Mouse (Mus musculus) intestine, embryonic 15.5 days (tissue): Measurements from ENCODE around the gene Mplkip. TPM values are rescaled to one million over a fixed set of nuclear protein-coding genes. Genes with fewer than 3 reads are reported as not detected.

ENCODE experiments used
- ATAC-seq: fragments of 200-750 bp; cut with Nextera tagmentation; 2 replicates; pipeline ENCODE4 v1.8.0; 2017; ENCODE audit warnings: moderate TSS enrichment, moderate library complexity
- H3K27ac ChIP-seq: fragments of 300-500 bp; sonication (generic); 2 replicates; pipeline ENCODE4 v1.5.1; 2015; ENCODE audit warnings: mild to moderate bottlenecking, inconsistent platforms
- H3K27me3 ChIP-seq: fragments of 300-500 bp; sonication (generic); replicated peaks from 2 replicates; pipeline ENCODE4 v1.6.1; 2015; ENCODE audit warnings: inconsistent platforms
- H3K36me3 ChIP-seq: fragments of 300-500 bp; sonication (generic); 2 replicates; pipeline ENCODE4 v1.6.1; 2015; ENCODE audit warnings: inconsistent platforms
- H3K4me1 ChIP-seq: fragments of 300-500 bp; sonication (generic); replicated peaks from 2 replicates; pipeline ENCODE4 v1.6.1; 2015; ENCODE audit warnings: inconsistent platforms
- H3K4me2 ChIP-seq: fragments of 300-500 bp; sonication (generic); replicated peaks from 2 replicates; pipeline ENCODE4 v1.6.1; 2015; ENCODE audit warnings: mild to moderate bottlenecking, inconsistent platforms
- H3K4me3 ChIP-seq: fragments of 300-500 bp; sonication (generic); replicated peaks from 2 replicates; pipeline ENCODE4 v1.5.1; 2015; ENCODE audit warnings: inconsistent platforms
- H3K9ac ChIP-seq: fragments of 300-500 bp; sonication (generic); 2 replicates; pipeline ENCODE4 v1.6.1; 2015; ENCODE audit warnings: inconsistent platforms
- H3K9me3 ChIP-seq: fragments of 300-500 bp; sonication (generic); 2 replicates; pipeline ENCODE4 v1.6.1; 2016; ENCODE audit warnings: inconsistent platforms
- WGBS: fragments of 180-500 bp; shearing (Covaris S2); methylation state at CpG from one replicate; pipeline ENCODE4 v1.1.7; 2015; 5-methylcytosine and 5-hydroxymethylcytosine counted together
- microRNA counts: library from miRNA; unstranded; fragments of <30 nt; microRNA quantifications from one replicate; lab custom pipeline; 2016
- polyA plus RNA-seq: library from polyadenylated mRNA; unstranded; fragments of >200 nt; fragmentation: Nextera tagmentation; extraction: Ambion mirVana; gene quantifications from 2 replicates; pipeline ENCODE4 v1.2.1, GENCODE M21; 2015

The Mplkip gene
- polyA plus RNA-seq, 1 experiment from 2014 or later: 49.6 TPM

DNA sequence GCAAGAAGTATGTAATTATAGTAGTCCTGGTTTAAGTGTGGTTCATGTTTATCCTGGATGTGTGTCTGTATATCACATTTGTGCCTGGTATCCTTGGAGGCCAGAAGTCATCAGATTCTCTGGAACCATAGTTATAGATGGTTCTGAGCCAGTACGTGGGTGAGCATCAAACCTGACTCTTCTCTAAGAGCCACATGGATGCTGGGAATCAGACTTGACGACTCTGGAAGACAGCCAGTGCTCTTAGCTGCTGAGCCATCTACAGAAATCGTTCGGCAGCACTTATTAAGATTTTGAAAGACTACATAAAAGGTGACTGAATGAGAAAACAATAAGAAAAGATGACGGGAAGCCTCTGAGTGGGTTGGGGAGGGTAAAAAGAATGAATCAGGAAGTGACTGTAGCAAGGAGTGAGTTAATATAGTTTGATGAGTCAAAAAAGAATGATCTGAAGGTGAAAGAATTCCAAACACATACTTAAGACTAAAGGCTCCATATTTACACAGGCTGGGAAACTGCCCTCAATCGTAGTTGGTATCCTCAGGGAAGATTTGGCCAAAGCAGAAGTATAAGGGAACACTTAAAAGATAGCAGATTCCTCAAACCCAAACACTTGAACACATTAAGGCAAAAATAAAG is 10.3 kb downstream of the Mplkip start:
- ATAC-seq: no peak

GRCm38 (mm10) chr13:17708784-17709311 is 13.9 kb downstream of the Mplkip start:
- H3K27ac ChIP-seq: no peak overlapping the region
- H3K4me3 ChIP-seq: no peak overlapping the region
- 86% methylated on average over 5 of the region's 5 CpGs for WGBS
- H3K9me3 ChIP-seq: no peaks in the 10 kb centered on the region
- H3K4me2 ChIP-seq: no peak overlapping the region
- H3K9ac ChIP-seq: no peak overlapping the region
- H3K27me3 ChIP-seq: no peaks in the 10 kb centered on the region
- ATAC-seq: no peak; the same call in 1 of the 2 replicates
- no peaks in the 10 kb centered on the region for H3K4me1 ChIP-seq
- H3K36me3 ChIP-seq: no peaks in the 10 kb centered on the region

More for the DNA sequence above, 10.3 kb downstream of the Mplkip start:
- no peak overlapping the region for H3K27ac ChIP-seq
- WGBS: 73% methylated on average over 6 of the region's 6 CpGs
- no peaks in the 10 kb centered on the region for H3K27me3 ChIP-seq
- no peak overlapping the region for H3K9ac ChIP-seq
- H3K4me2 ChIP-seq: no peak overlapping the region
- no peak overlapping the region for H3K4me3 ChIP-seq
- no peaks in the 10 kb centered on the region for H3K4me1 ChIP-seq
- H3K9me3 ChIP-seq: no peaks in the 10 kb centered on the region
- no peaks in the 10 kb centered on the region for H3K36me3 ChIP-seq

GRCm38 (mm10) chr13:17717357-17717756 is 22.4 kb downstream of the Mplkip start:
- no peak overlapping the region for H3K27ac ChIP-seq
- H3K27me3 ChIP-seq: no peaks in the 10 kb centered on the region
- no peaks in the 10 kb centered on the region for H3K4me1 ChIP-seq
- 92% methylated on average over 1 of the region's 1 CpGs for WGBS
- H3K4me3 ChIP-seq: no peak overlapping the region
- H3K9me3 ChIP-seq: no peaks in the 10 kb centered on the region
- peaks cover 9% of the 10 kb centered on the region; the same call in 1 of the 2 replicates for H3K36me3 ChIP-seq
- no peak overlapping the region for H3K4me2 ChIP-seq
- H3K9ac ChIP-seq: no peak overlapping the region
- no peak for ATAC-seq

GRCm38 (mm10) chr13:17727922-17728321 is 32.9 kb downstream of the Mplkip start:
- WGBS: 89% methylated on average over 4 of the region's 4 CpGs
- Histone ChIP-seq H3K4me1 (no peaks in the 10 kb centered on the region), H3K4me3 (no peak overlapping the region), H3K36me3 (no peaks in the 10 kb centered on the region), H3K27ac (no peak overlapping the region), H3K9ac (no peak overlapping the region), H3K4me2 (no peak overlapping the region), H3K9me3 (no peaks in the 10 kb centered on the region), H3K27me3 (no peaks in the 10 kb centered on the region)
- no peak for ATAC-seq

GRCm38 (mm10) chr13:17728798-17729197 is 33.8 kb downstream of the Mplkip start:
- Histone ChIP-seq H3K36me3 (no peaks in the 10 kb centered on the region), H3K4me1 (no peaks in the 10 kb centered on the region), H3K9me3 (no peaks in the 10 kb centered on the region), H3K9ac (no peak overlapping the region), H3K27ac (no peak overlapping the region), H3K27me3 (no peaks in the 10 kb centered on the region), H3K4me2 (no peak overlapping the region), H3K4me3 (no peak overlapping the region)
- 93% methylated on average over 3 of the region's 3 CpGs for WGBS
- ATAC-seq: no peak

MicroRNAs within 50 kb of the gene (microRNA counts, 519-probe panel; counts per million panel counts)
- microRNA mmu-miR-466i (lab: Ali Mortazavi, UCI): 97.1 counts per million, percentile 29 among the panel's probes with 10 or more counts

Other genes starting within 250 kb of the Mplkip start
- 5.3 and 6.1 TPM in 2 replicates for gene Sugct, start 361 bp downstream of the Mplkip start, polyA plus RNA-seq
- 13.8 and 14.5 TPM in 2 replicates for gene Cdk13, start 109.9 kb downstream of the Mplkip start, polyA plus RNA-seq
- 96.8 and 108 TPM in 2 replicates for gene Rala, start 249.0 kb downstream of the Mplkip start, polyA plus RNA-seq